Mouse (Mus musculus): ENCODE measurements at regions not wholly inside any gene's neighbourhood (a gene's known extent, or its start where the extent isn't known, plus 50 kb on each side); places are given as distances from the start of the nearest gene placed in this dataset.

- TF ChIP-seq CTCF (IDR thresholded peaks at IDR 0.05; ENCODE audit: insufficient read depth, low read length) (no peak), POLR2A (IDR thresholded peaks at IDR 0.05; ENCODE audit: borderline replicate concordance, extremely low read depth, low read depth, low read length) (no peak)
Observed at GRCm38 (mm10) chr7:130047293-130048034, 455.8 kb downstream of the Wdr11 start.
